Mouse (Mus musculus) T-helper 1 cell (primary cell): ENCODE data around the gene Atp2a1.
"Not testable (repeated sequence)": the region's sequence is repeated elsewhere in the genome, so short reads cannot be mapped to it uniquely, and the experiment has no call there.

Source experiments
- in situ Hi-C: fragments of 300-600 bp; cut with MboI, MseI; formaldehyde crosslinking; loops from one replicate; pipeline ENCODE4 v1.15.1; 2025; ENCODE audit warnings: high pct_unique_total_duplicates

The Atp2a1 gene

DNA sequence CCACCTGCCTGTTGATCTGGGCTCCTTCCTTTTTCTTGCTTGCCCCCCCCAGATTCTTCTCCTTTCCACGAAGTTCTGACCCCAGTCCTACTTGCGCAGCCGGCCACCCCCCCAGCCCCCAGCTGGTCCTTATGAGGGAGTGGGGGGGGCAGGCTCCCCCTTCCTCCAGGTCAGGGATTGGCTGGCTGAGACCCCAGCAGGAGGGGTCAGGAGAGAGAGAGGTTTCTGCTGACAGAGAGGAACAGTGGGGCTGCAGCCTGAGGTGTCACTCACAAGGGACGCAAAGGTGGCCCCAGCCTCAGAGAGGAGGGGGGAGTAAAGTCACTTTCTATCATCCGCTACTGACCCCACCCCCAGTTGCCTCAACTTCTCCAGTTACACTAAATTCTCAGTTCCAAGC lies at the start of gene Atp2a1:
Gene Atp2a1, minus strand, starts transcription at position 105 of the 400 bp plus-strand sequence.
- in situ Hi-C loops: no loop called here

- in situ Hi-C loops: loop anchor here (5.0 kb wide), 1 partner anchor 64 kb away; no protein-coding TSS in a partner anchor
Measured at GRCm38 (mm10) chr7:126511287-126511686, 48.4 kb upstream of the Atp2a1 start.

GRCm38 (mm10) chr7:126507126-126507778 lies 44.3 kb upstream of the Atp2a1 start:
- in situ Hi-C loops: no loop called here

DNA sequence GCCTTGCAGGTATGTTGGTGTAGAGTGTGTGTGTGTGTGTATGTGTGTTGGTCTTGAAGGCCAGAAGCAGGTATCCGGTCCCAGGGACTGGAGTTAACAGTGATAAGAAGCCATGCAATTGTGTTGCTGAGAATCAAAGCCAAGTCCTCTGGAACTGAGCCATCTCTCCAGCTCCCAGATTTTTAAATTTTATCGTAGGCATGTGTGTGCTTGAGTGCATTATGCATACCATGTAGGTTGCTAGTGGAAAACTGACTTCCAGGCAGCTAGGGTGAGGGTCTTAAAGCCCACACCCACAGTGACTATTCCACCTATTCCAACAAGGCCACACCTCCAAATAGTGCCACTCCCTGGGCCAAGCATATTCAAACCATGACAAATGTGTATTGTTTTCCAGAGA lies 42.0 kb upstream of the Atp2a1 start:
- in situ Hi-C loops: no loop called here

GRCm38 (mm10) chr7:126503273-126503878 lies 40.5 kb upstream of the Atp2a1 start, which contains the start of gene Atxn2l:
TSS of gene Atxn2l (minus strand) at chr7:126503437.
- in situ Hi-C loops: no loop called here

DNA sequence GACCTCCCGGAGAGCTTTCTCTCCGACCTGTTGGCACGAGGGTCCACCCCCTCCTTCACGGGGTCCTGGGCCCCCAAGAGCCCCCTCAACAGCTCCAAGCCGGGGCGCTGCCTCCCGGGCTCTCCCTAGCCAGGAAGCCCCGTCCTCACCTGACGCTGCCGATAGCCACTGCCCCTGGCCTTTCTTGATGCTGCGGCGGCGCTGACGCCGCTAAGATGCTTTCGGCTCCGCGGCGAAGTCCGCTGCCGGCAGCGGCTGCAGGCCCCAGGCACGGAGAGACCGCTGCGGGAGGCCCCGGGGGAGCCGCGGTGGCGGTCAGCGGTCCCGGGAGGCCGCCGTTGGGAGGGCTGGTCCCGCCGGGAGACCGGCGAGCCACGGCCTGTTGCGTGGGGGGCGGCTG lies 39.8 kb upstream of the Atp2a1 start:
- in situ Hi-C loops: no loop called here

DNA sequence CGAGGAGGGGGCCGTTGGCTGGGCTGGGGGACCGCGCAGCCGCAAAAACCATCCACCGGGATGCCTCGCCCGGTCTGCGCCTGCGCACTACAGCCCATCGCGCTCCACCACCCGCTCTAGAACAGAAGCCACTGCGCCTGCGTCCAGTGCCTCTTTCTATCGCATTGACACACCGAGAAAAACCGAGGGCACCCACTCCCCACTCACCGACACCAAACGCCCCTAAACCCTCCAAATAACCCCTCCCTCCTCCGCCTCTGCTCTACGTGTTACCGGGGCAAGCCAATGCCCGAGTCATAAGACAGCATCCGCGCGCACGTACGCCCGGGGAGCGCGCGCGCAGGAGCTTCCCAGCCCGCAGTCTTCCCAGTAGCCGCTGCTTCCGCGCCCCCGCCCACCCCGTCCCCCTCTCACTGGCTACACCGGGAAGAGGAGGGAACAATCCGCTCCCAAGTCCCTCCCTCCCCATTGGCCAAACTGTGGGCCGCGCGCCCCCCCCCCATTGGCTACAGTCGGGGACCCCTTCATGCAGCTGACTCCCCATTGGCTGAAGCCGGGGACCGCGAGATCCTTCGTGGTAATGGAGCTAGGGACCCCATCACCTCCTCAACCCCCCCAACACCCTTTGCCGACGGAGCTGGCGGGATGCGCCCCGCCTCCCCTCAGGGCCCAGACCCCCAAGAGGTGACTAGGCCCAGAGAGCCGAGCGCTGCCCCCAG lies 39.3 kb upstream of the Atp2a1 start:
- in situ Hi-C loops: no loop called here

GRCm38 (mm10) chr7:126501684-126502022 lies 38.7 kb upstream of the Atp2a1 start:
- in situ Hi-C loops: no loop called here

- in situ Hi-C loops: loop anchor here (5.0 kb wide), 1 partner anchor 63 kb away; no protein-coding TSS in a partner anchor
Measured at GRCm38 (mm10) chr7:126499416-126499815, 36.5 kb upstream of the Atp2a1 start.

GRCm38 (mm10) chr7:126497966-126498365 lies 35.1 kb upstream of the Atp2a1 start:
- in situ Hi-C loops: loop anchor here (5.0 kb wide), 1 partner anchor 64 kb away; no protein-coding TSS in a partner anchor

DNA sequence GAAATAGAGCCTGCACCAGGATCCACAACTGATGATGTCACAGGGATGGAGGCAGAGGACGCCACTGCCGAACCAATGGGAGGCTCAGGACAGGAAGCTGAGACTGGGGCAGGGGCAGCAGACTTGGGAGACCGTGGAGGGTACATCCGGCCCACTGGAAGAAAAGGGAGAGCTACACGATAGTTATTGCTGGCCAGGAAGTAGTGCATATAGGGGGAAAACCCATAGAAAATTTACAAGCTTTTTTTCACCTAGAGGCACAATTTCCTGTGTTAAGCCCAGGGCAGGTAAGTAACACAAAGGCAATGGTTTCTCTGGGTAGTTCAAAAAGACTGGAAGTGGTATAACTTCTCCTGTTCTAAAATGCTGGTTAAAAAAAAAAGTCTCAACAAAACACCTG lies 33.6 kb upstream of the Atp2a1 start:
- in situ Hi-C loops: loop anchor here (5.0 kb wide), 1 partner anchor 66 kb away; no protein-coding TSS in a partner anchor

- in situ Hi-C loops: no loop called here
Measured at GRCm38 (mm10) chr7:126494120-126494519, 31.2 kb upstream of the Atp2a1 start.

DNA sequence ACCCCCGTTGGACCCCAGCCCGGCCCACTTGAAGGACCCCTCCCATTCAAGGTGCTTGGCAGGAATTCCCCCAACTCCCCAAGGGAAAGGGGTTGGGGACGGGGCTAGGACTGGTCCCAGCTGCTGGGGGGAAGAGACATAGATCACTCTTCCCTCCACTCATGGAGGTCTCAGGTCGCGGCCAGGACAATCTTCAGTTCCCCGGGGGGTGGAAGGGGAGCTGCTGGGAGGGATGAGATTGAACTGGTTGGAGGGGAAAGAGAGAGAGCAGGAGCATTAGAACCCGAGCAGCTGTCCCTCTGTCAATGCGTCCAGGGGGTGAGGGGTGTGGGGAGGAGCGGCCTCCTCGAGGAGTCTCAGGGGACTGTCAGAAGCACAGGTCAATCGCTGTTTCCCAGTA lies 29.1 kb upstream of the Atp2a1 start:
- in situ Hi-C loops: no loop called here

GRCm38 (mm10) chr7:126491005-126491404 lies 28.1 kb upstream of the Atp2a1 start:
- in situ Hi-C loops: no loop called here

GRCm38 (mm10) chr7:126487617-126488385 lies 24.9 kb upstream of the Atp2a1 start:
- in situ Hi-C loops: not testable (repeated sequence)

DNA sequence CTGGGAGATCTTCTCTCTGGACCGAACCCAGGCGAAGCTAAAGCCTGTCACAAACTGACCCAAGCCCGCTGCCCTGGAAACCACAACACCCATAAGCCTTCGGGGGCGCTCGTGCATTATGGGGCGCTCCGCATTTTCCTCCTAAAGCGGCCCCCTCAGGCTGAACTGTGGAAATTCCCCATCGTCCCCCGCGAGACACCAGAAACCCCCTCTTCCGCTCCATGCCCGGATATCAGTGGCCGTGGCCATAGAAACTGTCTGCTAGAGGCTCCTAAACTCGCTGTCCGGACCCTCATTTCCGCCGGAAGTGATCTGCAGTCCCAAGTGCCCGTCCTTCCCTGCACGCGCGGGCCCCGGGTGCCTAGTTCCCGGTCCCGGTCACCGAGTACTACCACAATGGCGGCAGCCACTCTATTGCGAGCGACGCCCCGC lies 24.2 kb upstream of the Atp2a1 start, which contains the start of gene Tufm:
Gene Tufm, plus strand, starts transcription at position 310 of the 432 bp plus-strand sequence.
- in situ Hi-C loops: no loop called here

- in situ Hi-C loops: no loop called here
Measured at GRCm38 (mm10) chr7:126482392-126482871, 19.5 kb upstream of the Atp2a1 start.

DNA sequence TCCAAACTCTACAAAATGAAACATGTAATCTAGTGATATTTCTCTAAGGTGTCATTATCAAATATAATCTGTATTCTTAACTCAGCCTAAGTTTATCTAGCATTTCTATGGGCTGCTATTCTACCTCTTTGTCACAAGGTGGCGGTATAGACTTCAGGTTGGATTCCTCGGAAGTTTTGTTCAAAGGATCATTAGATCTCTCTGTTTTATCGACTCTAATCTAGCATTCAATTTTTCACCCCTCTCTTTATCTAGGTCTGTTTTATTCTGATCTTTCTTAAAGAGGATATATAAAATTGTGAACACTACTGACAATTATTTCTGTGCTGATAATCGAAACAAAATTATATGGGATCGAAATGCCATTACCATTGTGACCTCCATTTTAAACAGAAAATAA lies 18.8 kb upstream of the Atp2a1 start:
- in situ Hi-C loops: no loop called here

- in situ Hi-C loops: no loop called here
Measured at GRCm38 (mm10) chr7:126474993-126475581, 12.2 kb upstream of the Atp2a1 start, which contains the start of gene Sh2b1. TSS of gene Sh2b1 (minus strand) at chr7:126475424.

DNA sequence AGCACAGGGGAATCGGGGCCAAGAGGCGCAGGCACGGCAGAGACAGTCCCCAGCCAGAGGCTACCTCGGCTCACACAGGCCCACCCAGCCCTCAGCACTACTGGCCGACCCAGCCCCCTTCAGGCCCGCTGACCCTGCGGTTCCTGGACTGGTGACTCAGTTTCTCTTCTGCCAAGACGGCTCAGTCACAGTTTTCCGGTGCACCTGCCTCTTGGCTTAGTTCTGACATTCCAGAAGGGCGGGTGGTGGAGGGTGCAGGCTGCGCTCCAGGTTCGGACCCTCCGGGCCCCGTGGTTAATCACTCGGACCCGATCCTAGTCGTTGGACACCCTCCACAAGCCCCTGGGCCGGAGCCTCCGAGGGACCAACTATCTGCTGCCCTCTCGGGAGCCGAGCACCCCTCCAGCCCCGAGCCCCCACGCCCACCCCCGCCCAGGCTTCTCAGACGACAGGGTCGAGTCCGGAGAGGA lies 11.6 kb upstream of the Atp2a1 start:
- in situ Hi-C loops: no loop called here
